Mouse (Mus musculus) forebrain, postnatal 0 days (tissue): ENCODE results near the gene Rasgrp1. TPM values are rescaled to one million over a fixed set of nuclear protein-coding genes. Genes with fewer than 3 reads are reported as not detected.

Source experiments
- ATAC-seq: fragments of 200-750 bp; cut with Nextera tagmentation; 2 replicates; pipeline ENCODE4 v1.8.0; 2017; ENCODE audit warnings: mild to moderate bottlenecking, moderate library complexity
- DNase-seq: peaks from one replicate; pipeline ENCODE4 v3.0.0-alpha.2; 2015
- H3K27ac ChIP-seq: fragments of 300-500 bp; sonication (generic); 2 replicates; pipeline ENCODE4 v1.5.1; 2014; ENCODE audit warnings: low read depth, mild to moderate bottlenecking, antibody characterized with exemption, low read length, moderate library complexity, mixed read lengths
- H3K27me3 ChIP-seq: fragments of 300-500 bp; sonication (generic); 2 replicates; pipeline ENCODE4 v1.6.1; 2014; ENCODE audit warnings: mild to moderate bottlenecking, low read length, mixed read lengths; ENCODE audit not compliant: insufficient read depth
- H3K36me3 ChIP-seq: fragments of 300-500 bp; sonication (generic); 2 replicates; pipeline ENCODE4 v1.6.1; 2014; ENCODE audit warnings: mild to moderate bottlenecking, moderate library complexity; ENCODE audit not compliant: insufficient read depth
- H3K4me1 ChIP-seq: fragments of 300-500 bp; sonication (generic); 2 replicates; pipeline ENCODE4 v1.6.1; 2014; ENCODE audit warnings: antibody characterized with exemption; ENCODE audit not compliant: insufficient read depth
- H3K4me2 ChIP-seq: fragments of 300-500 bp; sonication (generic); 2 replicates; pipeline ENCODE4 v1.6.1; 2014; ENCODE audit warnings: low read depth, mild to moderate bottlenecking, moderate library complexity
- H3K4me3 ChIP-seq: fragments of 300-500 bp; sonication (generic); 2 replicates; pipeline ENCODE4 v1.5.1; 2014; ENCODE audit warnings: low read depth, low read length, mixed read lengths
- H3K9ac ChIP-seq: fragments of 300-500 bp; sonication (generic); 2 replicates; pipeline ENCODE4 v1.6.1; 2014; ENCODE audit warnings: mild to moderate bottlenecking
- H3K9me3 ChIP-seq: fragments of 300-500 bp; sonication (generic); 2 replicates; pipeline ENCODE4 v1.6.1; 2016; ENCODE audit warnings: low read length
- CTCF ChIP-seq: sonication (generic); IDR thresholded peaks from 2 replicates; pipeline ENCODE4 v1.5.1; 2016; ENCODE audit warnings: antibody characterized with exemption, control low read depth, low read depth
- WGBS: fragments of 180-500 bp; shearing (Covaris S2); extraction: QIAGEN DNeasy Blood & Tissue Kit; methylation state at CpG from one replicate; pipeline ENCODE4 v1.1.7; 2014; 5-methylcytosine and 5-hydroxymethylcytosine counted together
- polyA plus RNA-seq: library from polyadenylated mRNA; unstranded; fragments of >200 nt; fragmentation: Nextera tagmentation; extraction: Ambion mirVana; gene quantifications from 2 replicates; pipeline ENCODE4 v1.2.1, GENCODE M21; 2015
- total RNA-seq: library from RNA; depleted of rRNA; stranded (reverse); fragments of >200 nt; gene quantifications from 2 replicates; pipeline ENCODE4 v1.2.3, GENCODE M21; 2014; rRNA removed

Gene Rasgrp1
- total RNA-seq (16.6 and 18.4 TPM in 2 replicates), polyA plus RNA-seq (6.6 and 9.5 TPM in 2 replicates)

GRCm38 (mm10) chr2:117342547-117343239, at the start of gene Rasgrp1:
TSS of gene Rasgrp1 (minus strand) at chr2:117343001.
- Histone ChIP-seq H3K9ac (peak within 1 kb of the TSS; percentile 53), H3K36me3 (no peaks in the 10 kb centered on the region), H3K4me1 (0 out of 2 replicates have a peak, but pooled peaks cover 4% of the 10 kb centered on the region), H3K4me2 (peak within 1 kb of the TSS; percentile 97), H3K27ac (no peak within 1 kb of the TSS), H3K9me3 (no peaks in the 10 kb centered on the region), H3K4me3 (peak within 1 kb of the TSS; percentile 51), H3K27me3 (0 out of 2 replicates have a peak, but pooled peaks cover 3% of the 10 kb centered on the region)
- ATAC-seq: peak; percentile 70
- WGBS: 2% methylated on average over 56 of the region's 56 CpGs
- DNase-seq: peak; percentile 56
- TF ChIP-seq CTCF: peak; percentile 42

- Histone ChIP-seq H3K36me3 (no peaks in the 10 kb centered on the region), H3K9me3 (no peaks in the 10 kb centered on the region), H3K4me1 (peaks cover 8% of the 10 kb centered on the region; the same call in 1 of the 2 replicates), H3K4me2 (no peak overlapping the region), H3K4me3 (no peak overlapping the region), H3K9ac (no peak overlapping the region), H3K27me3 (no peaks in the 10 kb centered on the region), H3K27ac (peak overlapping the region; percentile 66; the same call in 1 of the 2 replicates)
- ATAC-seq (peak; percentile 85), DNase-seq (peak; percentile 72)
- no peak for TF ChIP-seq CTCF
- WGBS: 50% methylated on average over 17 of the region's 17 CpGs
Measured at GRCm38 (mm10) chr2:117389925-117390892, 47.4 kb upstream of the Rasgrp1 start.

DNA sequence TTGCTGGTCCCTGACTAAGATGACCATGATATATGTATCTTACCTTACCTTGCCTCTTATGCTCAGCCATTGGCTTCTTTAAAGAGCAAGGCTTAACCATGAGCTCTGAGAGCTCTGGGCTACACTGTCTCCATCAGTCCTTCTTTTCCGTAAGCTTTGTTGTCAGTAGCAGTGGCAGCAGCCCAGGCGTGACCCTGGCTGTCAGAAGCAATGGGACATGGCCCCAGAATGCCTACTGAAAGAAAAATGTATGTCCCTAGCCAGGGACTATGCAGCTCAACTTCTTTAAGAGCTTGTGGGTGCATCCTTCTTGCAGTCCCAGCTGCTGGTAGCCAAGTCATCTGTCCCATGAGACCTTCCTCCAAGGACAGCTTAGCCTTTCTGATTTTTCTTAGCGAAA, 46.7 kb upstream of the Rasgrp1 start:
- ATAC-seq (peak; percentile 19), DNase-seq (no peak)
- Histone ChIP-seq H3K9me3 (no peaks in the 10 kb centered on the region), H3K4me3 (no peak overlapping the region), H3K4me2 (no peak overlapping the region), H3K36me3 (no peaks in the 10 kb centered on the region), H3K27ac (peak overlapping the region; percentile 66), H3K4me1 (peaks cover 8% of the 10 kb centered on the region; the same call in 1 of the 2 replicates), H3K9ac (no peak overlapping the region), H3K27me3 (no peaks in the 10 kb centered on the region)
- TF ChIP-seq CTCF: no peak
- 76% methylated on average over 3 of the region's 3 CpGs for WGBS

DNA sequence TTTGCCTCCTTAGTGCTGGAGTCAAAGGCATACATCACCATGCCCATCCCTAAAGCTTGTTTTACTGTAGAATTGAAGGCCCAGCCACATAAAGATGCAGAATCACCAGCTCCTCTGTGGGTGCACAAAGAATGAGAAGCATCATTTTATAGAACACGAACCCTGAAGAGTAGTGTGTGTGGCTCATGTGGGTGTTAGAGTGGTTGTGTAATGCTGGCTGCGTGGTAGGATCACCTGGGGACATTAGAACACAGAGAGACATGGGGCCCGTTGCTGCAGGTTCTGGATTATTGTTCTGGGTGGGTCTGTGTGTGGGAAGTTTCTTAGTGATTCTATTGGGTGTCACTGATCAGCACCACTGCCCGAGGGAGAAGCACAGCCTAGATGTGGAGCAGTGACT, 45.3 kb upstream of the Rasgrp1 start:
- no peak for TF ChIP-seq CTCF
- H3K36me3 ChIP-seq: no peaks in the 10 kb centered on the region
- no peak overlapping the region for H3K4me2 ChIP-seq
- H3K27ac ChIP-seq: no peak overlapping the region
- ATAC-seq (no peak), DNase-seq (no peak)
- no peak overlapping the region for H3K4me3 ChIP-seq
- no peaks in the 10 kb centered on the region for H3K9me3 ChIP-seq
- peaks cover 8% of the 10 kb centered on the region; the same call in 1 of the 2 replicates for H3K4me1 ChIP-seq
- 88% methylated on average over 4 of the region's 4 CpGs for WGBS
- H3K9ac ChIP-seq: no peak overlapping the region
- no peaks in the 10 kb centered on the region for H3K27me3 ChIP-seq

GRCm38 (mm10) chr2:117386981-117387705, 44.3 kb upstream of the Rasgrp1 start:
- Histone ChIP-seq H3K27me3 (no peaks in the 10 kb centered on the region), H3K27ac (no peak overlapping the region), H3K4me1 (peaks cover 8% of the 10 kb centered on the region; the same call in 1 of the 2 replicates), H3K4me2 (no peak overlapping the region), H3K9me3 (no peaks in the 10 kb centered on the region), H3K36me3 (no peaks in the 10 kb centered on the region), H3K9ac (no peak overlapping the region), H3K4me3 (no peak overlapping the region)
- DNase-seq: no peak
- no peak for ATAC-seq
- TF ChIP-seq CTCF: no peak
- WGBS: 67% methylated on average over 12 of the region's 12 CpGs

GRCm38 (mm10) chr2:117386036-117386590, 43.3 kb upstream of the Rasgrp1 start:
- Histone ChIP-seq H3K4me2 (no peak overlapping the region), H3K9me3 (no peaks in the 10 kb centered on the region), H3K4me3 (no peak overlapping the region), H3K36me3 (no peaks in the 10 kb centered on the region), H3K4me1 (peaks cover 8% of the 10 kb centered on the region; the same call in 1 of the 2 replicates), H3K27ac (no peak overlapping the region), H3K27me3 (no peaks in the 10 kb centered on the region), H3K9ac (no peak overlapping the region)
- WGBS: 68% methylated on average over 7 of the region's 7 CpGs
- DNase-seq (no peak), ATAC-seq (no peak)
- TF ChIP-seq CTCF: no peak
